Mouse (Mus musculus) liver (tissue): ENCODE measurements around the gene Itga7.

Experiments used
- DNase-seq: peaks from one replicate; pipeline ENCODE4 v3.0.0-alpha.2; 2020; ENCODE audit warnings: mixed read lengths

Gene Itga7

GRCm38 (mm10) chr10:128933574-128933973, at the start of gene Itga7:
Itga7 (plus strand) TSS chr10:128933818.
- peak; percentile 43 for DNase-seq

- peak; percentile 62 for DNase-seq
Measured at GRCm38 (mm10) chr10:128888941-128889827, 44.4 kb upstream of the Itga7 start.

- no peak for DNase-seq
Measured at GRCm38 (mm10) chr10:128889846-128890245, 43.8 kb upstream of the Itga7 start.

GRCm38 (mm10) chr10:128890383-128891295, 43.0 kb upstream of the Itga7 start:
- no peak for DNase-seq

GRCm38 (mm10) chr10:128891296-128892094, 42.1 kb upstream of the Itga7 start, which contains the start of gene Gdf11:
Gdf11 (minus strand) TSS chr10:128891718.
- DNase-seq, result peak; percentile 67

- DNase-seq, result no peak
Measured at GRCm38 (mm10) chr10:128892246-128892645, 41.4 kb upstream of the Itga7 start.

- peak; percentile 61 for DNase-seq
Measured at GRCm38 (mm10) chr10:128895437-128895836, 38.2 kb upstream of the Itga7 start.

- DNase-seq, result no peak
Measured at GRCm38 (mm10) chr10:128895952-128896693, 37.5 kb upstream of the Itga7 start.

GRCm38 (mm10) chr10:128896807-128897206, 36.8 kb upstream of the Itga7 start:
- DNase-seq, result no peak

- DNase-seq, result no peak
Measured at GRCm38 (mm10) chr10:128897501-128897900, 36.1 kb upstream of the Itga7 start.

GRCm38 (mm10) chr10:128899759-128900490, 33.7 kb upstream of the Itga7 start:
- DNase-seq, result no peak

GRCm38 (mm10) chr10:128900698-128901097, 32.9 kb upstream of the Itga7 start, which contains the start of gene Cd63:
Cd63 (plus strand) TSS chr10:128900989.
- no peak for DNase-seq

- DNase-seq, result no peak
Measured at GRCm38 (mm10) chr10:128901409-128901808, 32.2 kb upstream of the Itga7 start.

GRCm38 (mm10) chr10:128902409-128902988, 31.1 kb upstream of the Itga7 start:
- DNase-seq, result no peak

- no peak for DNase-seq
Measured at GRCm38 (mm10) chr10:128904812-128905211, 28.8 kb upstream of the Itga7 start.

GRCm38 (mm10) chr10:128908778-128909448, 24.7 kb upstream of the Itga7 start:
- no peak for DNase-seq

- DNase-seq, result peak; percentile 75
Measured at GRCm38 (mm10) chr10:128909567-128910028, 24.0 kb upstream of the Itga7 start.

GRCm38 (mm10) chr10:128910066-128910841, 23.4 kb upstream of the Itga7 start:
- peak; percentile 34 for DNase-seq

GRCm38 (mm10) chr10:128911430-128911829, 22.2 kb upstream of the Itga7 start:
- DNase-seq, result no peak
